Mouse (Mus musculus) layer of hippocampus, adult 9-10 months (tissue): ENCODE measurements at regions not wholly inside any gene's neighbourhood (a gene's known extent, or its start where the extent isn't known, plus 50 kb on each side); places are given as distances from the start of the nearest gene placed in this dataset.

Experiments
- DNase-seq: peaks from one replicate; pipeline ENCODE4 v3.0.0; 2022; ENCODE audit warnings: low spot score

DNA sequence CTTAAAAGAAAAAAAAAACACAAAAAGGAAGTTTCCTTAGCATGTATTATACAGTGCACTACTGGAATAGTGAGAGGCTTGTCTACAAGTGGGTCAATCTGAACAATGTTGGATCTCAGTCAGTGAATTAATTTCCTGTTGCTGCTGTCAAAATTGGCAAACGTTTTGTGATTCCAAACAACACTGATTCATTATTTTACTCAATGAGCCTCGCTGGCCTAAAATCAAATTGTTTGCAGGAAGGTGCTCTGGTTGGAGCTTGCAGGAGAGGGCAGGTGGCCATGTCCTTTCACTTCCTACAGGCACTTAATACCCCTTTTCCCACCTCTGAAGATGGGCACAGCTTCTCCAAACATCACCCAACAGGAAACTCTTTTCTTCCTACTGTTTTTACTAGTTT, 226.3 kb upstream of the Bche start:
- peak; percentile 11 for DNase-seq

GRCm38 (mm10) chr3:73932185-73932584, 224.0 kb upstream of the Bche start:
- DNase-seq, result no peak
